Mouse (Mus musculus): Measurements from ENCODE around the gene Ndufb10. TPM values are rescaled to one million over a fixed set of nuclear protein-coding genes. Genes with fewer than 3 reads are reported as not detected.

Ndufb10 gene
- polyA plus RNA-seq, 1 experiment from 2014 or later: 413 TPM

- peaks cover 48% of the 10 kb centered on the region; the same call in 1 of the 2 replicates for H3K36me3 ChIP-seq (ENCODE audit: control insufficient read depth, insufficient read depth)
- H3K9me3 ChIP-seq (ENCODE audit: control insufficient read depth): no peaks in the 10 kb centered on the region
- H3K27me3 ChIP-seq (replicated peaks; ENCODE audit: control insufficient read depth, insufficient read depth, low read length): no peaks in the 10 kb centered on the region
- H3K4me1 ChIP-seq (replicated peaks; ENCODE audit: control insufficient read depth, insufficient read depth, low read length): no peaks in the 10 kb centered on the region; the same call in 1 of the 2 replicates
- ATAC-seq: no peak
- 91% methylated on average over 9 of the region's 9 CpGs for WGBS
- H3K4me3 ChIP-seq (ENCODE audit: low read depth, low read length): no peak overlapping the region
- H3K4me2 ChIP-seq (replicated peaks; ENCODE audit: low read depth): peak overlapping the region; percentile 62; the same call in 1 of the 2 replicates
- H3K27ac ChIP-seq (ENCODE audit: low read depth, low read length): peak overlapping the region; percentile 28; the same call in 1 of the 2 replicates
- H3K9ac ChIP-seq (ENCODE audit: low read depth, low read length): no peak overlapping the region
- TF ChIP-seq CTCF (IDR thresholded peaks at IDR 0.05; ENCODE audit: low read depth): no peak
These were observed 23.0 kb downstream of the Ndufb10 start for GRCm38 (mm10) chr17:24701251-24701650.

- TF ChIP-seq CTCF (IDR thresholded peaks at IDR 0.05; ENCODE audit: low read depth): peak; percentile 26; the same call in 1 of the 2 replicates
- peak; percentile 80 for ATAC-seq
These were observed 24.8 kb downstream of the Ndufb10 start for GRCm38 (mm10) chr17:24699473-24699872.

GRCm38 (mm10) chr17:24698715-24699114, 25.6 kb downstream of the Ndufb10 start:
- Histone ChIP-seq H3K27me3 (replicated peaks; ENCODE audit: control insufficient read depth, insufficient read depth, low read length) (no peaks in the 10 kb centered on the region), H3K36me3 (ENCODE audit: control insufficient read depth, insufficient read depth) (peaks cover 33% of the 10 kb centered on the region; the same call in 1 of the 2 replicates), H3K9ac (ENCODE audit: low read depth, low read length) (peak overlapping the region; percentile 40), H3K9me3 (ENCODE audit: control insufficient read depth) (no peaks in the 10 kb centered on the region), H3K4me1 (replicated peaks; ENCODE audit: control insufficient read depth, insufficient read depth, low read length) (no peaks in the 10 kb centered on the region; the same call in 1 of the 2 replicates), H3K27ac (ENCODE audit: low read depth, low read length) (peak overlapping the region; percentile 91), H3K4me3 (ENCODE audit: low read depth, low read length) (peak overlapping the region; percentile 14), H3K4me2 (replicated peaks; ENCODE audit: low read depth) (peak overlapping the region; percentile 62)
- TF ChIP-seq CTCF (IDR thresholded peaks at IDR 0.05; ENCODE audit: low read depth): no peak
- no peak for ATAC-seq
- 46% methylated on average over 9 of the region's 9 CpGs for WGBS

More at GRCm38 (mm10) chr17:24699473-24699872, 24.8 kb downstream of the Ndufb10 start:
- peak overlapping the region; percentile 91 for H3K27ac ChIP-seq (ENCODE audit: low read depth, low read length)
- H3K27me3 ChIP-seq (replicated peaks; ENCODE audit: control insufficient read depth, insufficient read depth, low read length): no peaks in the 10 kb centered on the region
- peak overlapping the region; percentile 40; the same call in 1 of the 2 replicates for H3K9ac ChIP-seq (ENCODE audit: low read depth, low read length)
- peak overlapping the region; percentile 62 for H3K4me2 ChIP-seq (replicated peaks; ENCODE audit: low read depth)
- no peaks in the 10 kb centered on the region; the same call in 1 of the 2 replicates for H3K4me1 ChIP-seq (replicated peaks; ENCODE audit: control insufficient read depth, insufficient read depth, low read length)
- 30% methylated on average over 2 of the region's 2 CpGs for WGBS
- peak overlapping the region; percentile 23; the same call in 1 of the 2 replicates for H3K4me3 ChIP-seq (ENCODE audit: low read depth, low read length)
- H3K36me3 ChIP-seq (ENCODE audit: control insufficient read depth, insufficient read depth): peaks cover 40% of the 10 kb centered on the region; the same call in 1 of the 2 replicates
- no peaks in the 10 kb centered on the region for H3K9me3 ChIP-seq (ENCODE audit: control insufficient read depth)

GRCm38 (mm10) chr17:24697985-24698384, 26.3 kb downstream of the Ndufb10 start:
- Histone ChIP-seq H3K27ac (ENCODE audit: low read depth, low read length) (peak overlapping the region; percentile 91), H3K4me3 (ENCODE audit: low read depth, low read length) (peak overlapping the region; percentile 14), H3K9me3 (ENCODE audit: control insufficient read depth) (no peaks in the 10 kb centered on the region), H3K36me3 (ENCODE audit: control insufficient read depth, insufficient read depth) (peaks cover 34% of the 10 kb centered on the region; the same call in 1 of the 2 replicates), H3K4me2 (replicated peaks; ENCODE audit: low read depth) (peak overlapping the region; percentile 62), H3K4me1 (replicated peaks; ENCODE audit: control insufficient read depth, insufficient read depth, low read length) (no peaks in the 10 kb centered on the region; the same call in 1 of the 2 replicates), H3K9ac (ENCODE audit: low read depth, low read length) (peak overlapping the region; percentile 40; the same call in 1 of the 2 replicates), H3K27me3 (replicated peaks; ENCODE audit: control insufficient read depth, insufficient read depth, low read length) (no peaks in the 10 kb centered on the region)
- 15% methylated on average over 5 of the region's 5 CpGs for WGBS
- ATAC-seq: peak; percentile 39
- TF ChIP-seq CTCF (IDR thresholded peaks at IDR 0.05; ENCODE audit: low read depth): no peak

GRCm38 (mm10) chr17:24696011-24696697, 28.1 kb downstream of the Ndufb10 start, which contains the start of the genes Gfer and Noxo1:
Gene Gfer, minus strand, starts transcription at chr17:24696156.
Gene Noxo1, plus strand, starts transcription at chr17:24696234.
- peak; percentile 61 for TF ChIP-seq CTCF (IDR thresholded peaks at IDR 0.05; ENCODE audit: low read depth)
- Histone ChIP-seq H3K36me3 (ENCODE audit: control insufficient read depth, insufficient read depth) (peaks cover 26% of the 10 kb centered on the region; the same call in 1 of the 2 replicates), H3K4me1 (replicated peaks; ENCODE audit: control insufficient read depth, insufficient read depth, low read length) (no peaks in the 10 kb centered on the region; the same call in 1 of the 2 replicates), H3K27me3 (replicated peaks; ENCODE audit: control insufficient read depth, insufficient read depth, low read length) (no peaks in the 10 kb centered on the region), H3K27ac (ENCODE audit: low read depth, low read length) (peak within 1 kb of the TSS; percentile 91), H3K4me3 (ENCODE audit: low read depth, low read length) (peak within 1 kb of the TSS; percentile 86), H3K9ac (ENCODE audit: low read depth, low read length) (peak within 1 kb of the TSS; percentile 71), H3K4me2 (replicated peaks; ENCODE audit: low read depth) (peak within 1 kb of the TSS; percentile 82), H3K9me3 (ENCODE audit: control insufficient read depth) (no peaks in the 10 kb centered on the region)
- ATAC-seq: peak; percentile 78
- under 1% methylated on average over 69 of the region's 76 CpGs for WGBS

GRCm38 (mm10) chr17:24695326-24696010, 28.8 kb downstream of the Ndufb10 start:
- peak overlapping the region; percentile 71 for H3K9ac ChIP-seq (ENCODE audit: low read depth, low read length)
- no peak for TF ChIP-seq CTCF (IDR thresholded peaks at IDR 0.05; ENCODE audit: low read depth)
- H3K4me3 ChIP-seq (ENCODE audit: low read depth, low read length): peak overlapping the region; percentile 86
- H3K27me3 ChIP-seq (replicated peaks; ENCODE audit: control insufficient read depth, insufficient read depth, low read length): peaks cover 3% of the 10 kb centered on the region; the same call in 1 of the 2 replicates
- H3K27ac ChIP-seq (ENCODE audit: low read depth, low read length): peak overlapping the region; percentile 89
- WGBS: 4% methylated on average over 51 of the region's 51 CpGs
- peaks cover 19% of the 10 kb centered on the region; the same call in 1 of the 2 replicates for H3K36me3 ChIP-seq (ENCODE audit: control insufficient read depth, insufficient read depth)
- H3K9me3 ChIP-seq (ENCODE audit: control insufficient read depth): no peaks in the 10 kb centered on the region
- no peak for ATAC-seq
- H3K4me1 ChIP-seq (replicated peaks; ENCODE audit: control insufficient read depth, insufficient read depth, low read length): no peaks in the 10 kb centered on the region
- peak overlapping the region; percentile 82 for H3K4me2 ChIP-seq (replicated peaks; ENCODE audit: low read depth)
